In genomic region chr10:56431600-56432389, GRCm38 (mm10) we compare ENCODE assay signal across 8 mouse cellular contexts. TPM values are rescaled to one million over a fixed set of nuclear protein-coding genes. Genes with fewer than 3 reads are reported as not detected.
DNase-seq lines count a peak whose midpoint lies in the region; ATAC-seq and TF ChIP-seq lines count a peak whose summit lies in the region.

No protein-coding gene starts in this region.

- H3K4me2 ChIP-seq in forebrain, embryonic 16.5 days (ENCODE audit: low read length), result peak overlapping the region; percentile 41

- no peaks in the 10 kb centered on the region for H3K4me1 ChIP-seq in kidney, adult 2 months (ENCODE audit: control insufficient read depth, insufficient read depth, low read length)
- 0 out of 2 replicates have a peak, but pooled peaks cover 2% of the 10 kb centered on the region for H3K4me1 ChIP-seq in brown adipose tissue, adult 24 weeks (ENCODE audit: control insufficient read depth, insufficient read depth, insufficient read length, low read length)
- H3K4me1 ChIP-seq in forebrain, embryonic 16.5 days (replicated peaks; ENCODE audit: control insufficient read depth, insufficient read depth, low read length), result peaks cover 8% of the 10 kb centered on the region

- H3K9me3 ChIP-seq in forebrain, embryonic 16.5 days (ENCODE audit: control insufficient read depth, low read length), result no peaks in the 10 kb centered on the region

- H3K4me3 ChIP-seq in kidney, adult 2 months (ENCODE audit: insufficient read depth, low read depth, low read length), result no peak overlapping the region
- H3K4me3 ChIP-seq in brown adipose tissue, adult 24 weeks (ENCODE audit: insufficient read depth, low read depth, low read length), result peak overlapping the region; percentile 41
- peak overlapping the region; percentile 28 for H3K4me3 ChIP-seq in forebrain, embryonic 16.5 days (replicated peaks; ENCODE audit: low read length)

- WGBS in kidney, adult 2 months, result 21% methylated on average over 23 of the region's 23 CpGs
- WGBS in forebrain, embryonic 16.5 days, result 19% methylated on average over 23 of the region's 23 CpGs

- peak; percentile 77 for ATAC-seq in forebrain, embryonic 16.5 days
- no peak for ATAC-seq in megakaryocyte-erythroid progenitor cell, adult 5-6 weeks (replicated peaks; ENCODE audit: low FRiP score, low TSS enrichment, poor library complexity, severe bottlenecking)
- ATAC-seq in erythroid progenitor cell, adult 5-6 weeks (replicated peaks; ENCODE audit: low FRiP score, poor library complexity, severe bottlenecking), result no peak

- TF ChIP-seq POLR2A in kidney, adult 2 months (IDR thresholded peaks at IDR 0.05; ENCODE audit: low read depth, low read length), result no peak

- TF ChIP-seq CTCF in kidney, adult 2 months (conservative IDR thresholded peaks at IDR 0.05; ENCODE audit: insufficient read depth, insufficient read length, low read depth, low read length), result no peak

- DNase-seq in kidney, postnatal 10 days, result peak; percentile 15
- DNase-seq in kidney, adult 2 months, result no peak
- DNase-seq in liver, result peak; percentile 12
- DNase-seq in right cerebral cortex, postnatal 14 days, result peak; percentile 8

- H3K27me3 ChIP-seq in kidney, adult 2 months (replicated peaks; ENCODE audit: control insufficient read depth, insufficient read depth, low read length), result no peaks in the 10 kb centered on the region
- no peaks in the 10 kb centered on the region for H3K27me3 ChIP-seq in forebrain, embryonic 16.5 days (replicated peaks; ENCODE audit: control insufficient read depth, insufficient read depth, low read length)

- no peaks in the 10 kb centered on the region for H3K36me3 ChIP-seq in kidney, adult 2 months (ENCODE audit: control insufficient read depth, insufficient read depth, low read length)
- no peaks in the 10 kb centered on the region for H3K36me3 ChIP-seq in forebrain, embryonic 16.5 days (ENCODE audit: control insufficient read depth, insufficient read depth)

- H3K9ac ChIP-seq in forebrain, embryonic 16.5 days (replicated peaks; ENCODE audit: low read depth, low read length), result peak overlapping the region; percentile 30

- H3K27ac ChIP-seq in kidney, adult 2 months (ENCODE audit: insufficient read depth, low read depth, low read length), result no peak overlapping the region
- H3K27ac ChIP-seq in brown adipose tissue, adult 24 weeks (replicated peaks; ENCODE audit: low read depth, low read length), result no peak overlapping the region
- no peak overlapping the region for H3K27ac ChIP-seq in forebrain, embryonic 16.5 days (ENCODE audit: low read length)

RNA-seq across cellular contexts. Expression of gene Gja1, which starts 54.7 kb away (rescaled TPM):
- 3.3 and 5.6 TPM in 2 replicates for polyA plus RNA-seq in kidney, adult 2 months (2012; rRNA removed)
- 211 and 395 TPM in 2 replicates for polyA plus RNA-seq in brown adipose tissue, adult 24 weeks (2012; ENCODE audit: insufficient read depth, insufficient read length, missing spikeins)
- polyA plus RNA-seq in forebrain, embryonic 16.5 days (2015; fragmentation: Nextera tagmentation; extraction: Ambion mirVana), result 82.5 and 126 TPM in 2 replicates
- 18.5 and 19.3 TPM in 2 replicates for total RNA-seq in megakaryocyte-erythroid progenitor cell, adult 5-6 weeks (2014; fragmentation: Nextera tagmentation)
- total RNA-seq in megakaryocyte-erythroid progenitor cell, adult 5-6 weeks (2017), result 35.0 and 35.8 TPM in 2 replicates
- 0.84 and 1.1 TPM in 2 replicates for total RNA-seq in erythroid progenitor cell, adult 5-6 weeks (2015; ENCODE audit: low replicate concordance)
- 1.4 and 2.6 TPM in 2 replicates for total RNA-seq in erythroid progenitor cell, adult 5-6 weeks (2017; ENCODE audit: low replicate concordance)

Comparison
In these comparisons a context has a peak if more than half of its experiments do, and no peak if none do; other contexts are left out.
1. RNA of gene Gja1, which starts 54.7 kb away (polyA plus RNA-seq): 211 to 395 TPM in brown adipose tissue, adult 24 weeks and 82.5 to 126 TPM in forebrain, embryonic 16.5 days; 3.3 to 5.6 TPM in kidney, adult 2 months; every median in the first group is over 10 times any median in the second.